12 mouse cellular contexts compared by ENCODE assay signal in genomic region chr16:92991405-92991804, GRCm38 (mm10).
DNase-seq lines count a peak whose midpoint lies in the region; TF ChIP-seq lines count a peak whose summit lies in the region.
"Had no signal": no experiment of that assay in that cellular context is flagged by ENCODE, and none has a peak within 500 bp of the region (broad histone marks: within the 10 kb centered on the region; RNA-seq: fewer than 3 reads in every experiment).

No protein-coding gene starts in this region.

- no peak overlapping the region for H3K27ac ChIP-seq in left cerebral cortex, adult 2 months
- H3K27ac ChIP-seq: hindbrain, embryonic 13.5 days; liver, embryonic 12.5 days had no signal

- intact Hi-C loops in left cerebral cortex, adult 2 months (cut with DNase I): no loop called here

- peak; percentile 60 for DNase-seq in cerebellum, adult 11-12 months
- no peak for DNase-seq in cerebellum, postnatal 4 days (ENCODE audit: low spot score in 2 of 2)
- DNase-seq in kidney, adult 8-10 months: peak; percentile 6 to 37
- DNase-seq in kidney, postnatal 10 days: no peak
- peak; percentile 10 for DNase-seq in lung, postnatal 36 days
- no peak for DNase-seq in lung, postnatal 14 days
- DNase-seq in skeletal muscle tissue, adult 2 months (ENCODE audit: low read depth, low spot score): peak; percentile 21
- DNase-seq in left cerebral cortex, adult 2 months (ENCODE audit: extremely low spot score in 1 of 2, low spot score in 2 of 2): no peak
- DNase-seq: kidney, adult 18-20 months had no signal

- no peak for TF ChIP-seq CTCF in left cerebral cortex, adult 2 months (IDR thresholded peaks at IDR 0.05)

- no peak overlapping the region for H3K4me3 ChIP-seq in left cerebral cortex, adult 2 months
- H3K4me3 ChIP-seq: erythroblast, embryonic 14.5 days; hindbrain, embryonic 13.5 days; liver, embryonic 12.5 days had no signal

Comparison
In these comparisons a context has a peak if more than half of its experiments do, and no peak if none do; other contexts are left out.
1. DNase-seq: peak in cerebellum, adult 11-12 months (single experiment), kidney, adult 8-10 months (2 of 2), lung, postnatal 36 days (single experiment) and skeletal muscle tissue, adult 2 months (single experiment); none in cerebellum, postnatal 4 days (0 of 2), kidney, postnatal 10 days (single experiment), lung, postnatal 14 days (single experiment) and left cerebral cortex, adult 2 months (0 of 2).